Mouse (Mus musculus) CH12.LX (cell line): ENCODE results near the gene Nbea. TPM values are rescaled to one million over a fixed set of nuclear protein-coding genes. Genes with fewer than 3 reads are reported as not detected.

ENCODE experiments used
- DNase-seq: peaks from one replicate; pipeline ENCODE4 v3.0.0-alpha.2; 2013; ENCODE audit errors: extremely low read depth
- H3K27ac ChIP-seq: 2 replicates; pipeline ENCODE4 v1.5.1; 2012; ENCODE audit warnings: low read depth, mild to moderate bottlenecking, control low read depth, moderate library complexity; ENCODE audit not compliant: insufficient read depth
- H3K27me3 ChIP-seq: replicated peaks from 2 replicates; pipeline ENCODE3; 2012; ENCODE audit warnings: inconsistent platforms
- H3K36me3 ChIP-seq, 2 experiments: replicated peaks in 1 of 2; 2 replicates each; pipeline versions ENCODE3 to v1.6.1; 2012; ENCODE audit warnings: inconsistent platforms in 1 of 2, low read length in 1 of 2, mild to moderate bottlenecking in 1 of 2, mixed read lengths in 1 of 2, moderate library complexity in 1 of 2; ENCODE audit not compliant: control insufficient read depth in 1 of 2, insufficient read depth in 1 of 2
- H3K4me1 ChIP-seq, 2 experiments: 2 replicates each; pipeline ENCODE4 v1.6.1; 2012; ENCODE audit warnings: inconsistent platforms in 1 of 2, moderate library complexity in 1 of 2; ENCODE audit not compliant: insufficient read depth in 2 of 2, control insufficient read depth in 1 of 2
- H3K4me2 ChIP-seq: 2 replicates; pipeline ENCODE4 v1.6.1; 2012; ENCODE audit warnings: low read depth, mild to moderate bottlenecking, control low read depth; ENCODE audit not compliant: poor library complexity, insufficient read depth, severe bottlenecking
- H3K4me3 ChIP-seq, 3 experiments: fragments of 150-350 bp in 1 of 3; sonication (generic) in 1 of 3; replicated peaks in 1 of 3; 2 replicates each; pipeline versions ENCODE3 to v1.5.1; 2011 to 2012; ENCODE audit warnings: low read depth in 2 of 3, low read length in 2 of 3, mild to moderate bottlenecking in 2 of 3, moderate library complexity in 2 of 3, control low read depth in 1 of 3, improper control_type of control experiment in 1 of 3, inconsistent platforms in 1 of 3, mixed read lengths in 1 of 3; ENCODE audit not compliant: poor library complexity in 1 of 3
- H3K79me2 ChIP-seq: replicated peaks from 2 replicates; pipeline ENCODE4 v1.6.1; 2012; ENCODE audit warnings: mild to moderate bottlenecking, moderate library complexity; ENCODE audit not compliant: control insufficient read depth, poor library complexity, insufficient read depth, severe bottlenecking; ENCODE audit errors: extremely low read depth
- H3K9ac ChIP-seq: 2 replicates; pipeline ENCODE4 v1.6.1; 2012; ENCODE audit warnings: low read depth, mild to moderate bottlenecking, control low read depth, moderate library complexity; ENCODE audit not compliant: insufficient read depth
- H3K9me3 ChIP-seq: replicated peaks from 2 replicates; pipeline ENCODE3; 2012; ENCODE audit warnings: low read length, inconsistent platforms, mixed read lengths
- BHLHE40 ChIP-seq: IDR thresholded peaks from 2 replicates; pipeline ENCODE4 v1.6.1; 2011; ENCODE audit warnings: mild to moderate bottlenecking, low read depth, low read length, improper control_type of control experiment
- CHD2 ChIP-seq: IDR thresholded peaks from 2 replicates; pipeline ENCODE4 v1.6.1; 2011; ENCODE audit warnings: low read length, improper control_type of control experiment
- CTCF ChIP-seq, 2 experiments: IDR thresholded peaks in 1 of 2; conservative IDR thresholded peaks in 1 of 2; 2 replicates each; pipeline ENCODE4 v1.5.1; 2011 to 2012; ENCODE audit warnings: low read depth in 2 of 2, low read length in 2 of 2, improper control_type of control experiment in 1 of 2, inconsistent platforms in 1 of 2, mild to moderate bottlenecking in 1 of 2, moderate library complexity in 1 of 2
- E2F4 ChIP-seq: IDR thresholded peaks from 2 replicates; pipeline ENCODE4 v1.6.1; 2011; ENCODE audit warnings: low read depth, low read length, improper control_type of control experiment; ENCODE audit not compliant: insufficient replicate concordance
- ELF1 ChIP-seq: IDR thresholded peaks from 2 replicates; pipeline ENCODE4 v1.6.1; 2014; ENCODE audit warnings: low read depth, mild to moderate bottlenecking, inconsistent platforms, low read length, improper control_type of control experiment
- EP300 ChIP-seq: IDR thresholded peaks from 2 replicates; pipeline ENCODE4 v1.6.1; 2011; ENCODE audit warnings: low read length, improper control_type of control experiment
- ETS1 ChIP-seq: conservative IDR thresholded peaks from 2 replicates; pipeline ENCODE4 v1.6.1; 2012; ENCODE audit warnings: low read depth, mild to moderate bottlenecking, inconsistent platforms, low read length, improper control_type of control experiment, moderate library complexity
- GABPA ChIP-seq: IDR thresholded peaks from 2 replicates; pipeline ENCODE4 v1.6.1; 2012; ENCODE audit warnings: low read depth, low read length, improper control_type of control experiment, inconsistent platforms; ENCODE audit not compliant: insufficient replicate concordance
- HCFC1 ChIP-seq: IDR thresholded peaks from 2 replicates; pipeline ENCODE4 v1.6.1; 2012; ENCODE audit warnings: low read depth, mild to moderate bottlenecking, inconsistent platforms, low read length, improper control_type of control experiment
- IRF4 ChIP-seq: IDR thresholded peaks from 2 replicates; pipeline ENCODE4 v1.6.1; 2014; ENCODE audit warnings: low read depth, mild to moderate bottlenecking, inconsistent platforms, low read length, improper control_type of control experiment
- JUN ChIP-seq: IDR thresholded peaks from 2 replicates; pipeline ENCODE4 v1.6.1; 2011; ENCODE audit warnings: low read depth, mild to moderate bottlenecking, low read length, improper control_type of control experiment, moderate library complexity; ENCODE audit not compliant: insufficient read depth
- JUND ChIP-seq: conservative IDR thresholded peaks from 2 replicates; pipeline ENCODE4 v1.6.1; 2011; ENCODE audit warnings: low read depth, low read length, improper control_type of control experiment
- MAFK ChIP-seq: IDR thresholded peaks from 2 replicates; pipeline ENCODE4 v1.6.1; 2011; ENCODE audit warnings: low read length, improper control_type of control experiment; ENCODE audit not compliant: insufficient replicate concordance
- MAX ChIP-seq: IDR thresholded peaks from 2 replicates; pipeline ENCODE4 v1.6.1; 2011; ENCODE audit warnings: low read length, improper control_type of control experiment
- MAZ ChIP-seq: IDR thresholded peaks from 2 replicates; pipeline ENCODE4 v1.6.1; 2012; ENCODE audit warnings: low read depth, mild to moderate bottlenecking, inconsistent platforms, low read length, improper control_type of control experiment, moderate library complexity
- MEF2A ChIP-seq: IDR thresholded peaks from 2 replicates; pipeline ENCODE4 v1.6.1; 2014; ENCODE audit warnings: low read depth, mild to moderate bottlenecking, inconsistent platforms, low read length, improper control_type of control experiment, borderline replicate concordance
- MXI1 ChIP-seq: IDR thresholded peaks from 2 replicates; pipeline ENCODE4 v1.6.1; 2011; ENCODE audit warnings: mild to moderate bottlenecking, low read depth, low read length, improper control_type of control experiment
- MYC ChIP-seq: IDR thresholded peaks from 2 replicates; pipeline ENCODE4 v1.6.1; 2011; ENCODE audit warnings: low read depth, mild to moderate bottlenecking, improper control_type of control experiment, low read length
- NELFE ChIP-seq: IDR thresholded peaks from 2 replicates; pipeline ENCODE4 v1.6.1; 2011; ENCODE audit warnings: low read depth, low read length, improper control_type of control experiment
- PAX5 ChIP-seq: IDR thresholded peaks from 2 replicates; pipeline ENCODE4 v1.6.1; 2012; ENCODE audit warnings: low read length, inconsistent platforms, mixed read lengths
- POLR2A ChIP-seq: IDR thresholded peaks from 2 replicates; pipeline ENCODE4 v1.6.1; 2011; ENCODE audit warnings: low read depth, mild to moderate bottlenecking, improper control_type of control experiment, low read length
- POLR2AphosphoS2 ChIP-seq: IDR thresholded peaks from 2 replicates; pipeline ENCODE4 v1.6.1; 2011; ENCODE audit warnings: low read depth, low read length, improper control_type of control experiment
- RCOR1 ChIP-seq: conservative IDR thresholded peaks from 2 replicates; pipeline ENCODE4 v1.6.1; 2012; ENCODE audit warnings: low read depth, mild to moderate bottlenecking, inconsistent platforms, low read length, improper control_type of control experiment
- SIN3A ChIP-seq: IDR thresholded peaks from 2 replicates; pipeline ENCODE4 v1.6.1; 2012; ENCODE audit warnings: low read length, improper control_type of control experiment, inconsistent platforms
- SMC3 ChIP-seq: IDR thresholded peaks from 2 replicates; pipeline ENCODE4 v1.6.1; 2011; ENCODE audit warnings: low read depth, low read length, improper control_type of control experiment
- TBP ChIP-seq: conservative IDR thresholded peaks from 2 replicates; pipeline ENCODE4 v1.6.1; 2011; ENCODE audit warnings: low read depth, low read length, improper control_type of control experiment
- TCF12 ChIP-seq: IDR thresholded peaks from 2 replicates; pipeline ENCODE4 v1.6.1; 2014; ENCODE audit warnings: low read depth, mild to moderate bottlenecking, inconsistent platforms, low read length, improper control_type of control experiment
- UBTF ChIP-seq: IDR thresholded peaks from 2 replicates; pipeline ENCODE4 v1.6.1; 2012; ENCODE audit warnings: low read depth, mild to moderate bottlenecking, inconsistent platforms, low read length, improper control_type of control experiment, moderate library complexity
- ZC3H11A ChIP-seq: IDR thresholded peaks from 2 replicates; pipeline ENCODE4 v1.6.1; 2012; ENCODE audit warnings: low read depth, mild to moderate bottlenecking, inconsistent platforms, low read length, improper control_type of control experiment
- ZNF384 ChIP-seq: IDR thresholded peaks from 2 replicates; pipeline ENCODE4 v1.6.1; 2012; ENCODE audit warnings: low read depth, low read length, improper control_type of control experiment, inconsistent platforms
- dilution Hi-C: fragments of 300-500 bp; cut with MboI; formaldehyde crosslinking; loops from 2 replicates; pipeline ENCODE4 v1.14.3; 2020; ENCODE audit warnings: low sequenced_read_pairs; ENCODE audit not compliant: extremely low pct_unique_long_range_greater_than_20kb, extremely low pct_ligation_motif_present
- in situ Hi-C: fragments of 300-500 bp; cut with MboI; formaldehyde crosslinking; loops from 3 replicates; pipeline ENCODE4 v1.14.3; 2019; ENCODE audit warnings: low sequenced_read_pairs, low pct_ligation_motif_present, low pct_unique_long_range_greater_than_20kb, mixed read lengths
- polyA plus RNA-seq: library from polyadenylated mRNA; unstranded; fragments of >175 nt; gene quantifications from 2 replicates; pipeline ENCODE4 v1.2.1, GENCODE M21; 2012; ENCODE audit warnings: low read depth; ENCODE audit not compliant: insufficient read length
- total RNA-seq, 2 experiments: library from RNA; depleted of rRNA; stranded (reverse); fragments of 300-350 nt in 1 of 2; fragments of >200 nt in 1 of 2; gene quantifications; 2 replicates each; pipeline ENCODE4 v1.2.3; 2012 to 2014

Nbea gene
- total and polyA plus RNA-seq, 3 experiments: 0.04 TPM; not detected in 2

DNA sequence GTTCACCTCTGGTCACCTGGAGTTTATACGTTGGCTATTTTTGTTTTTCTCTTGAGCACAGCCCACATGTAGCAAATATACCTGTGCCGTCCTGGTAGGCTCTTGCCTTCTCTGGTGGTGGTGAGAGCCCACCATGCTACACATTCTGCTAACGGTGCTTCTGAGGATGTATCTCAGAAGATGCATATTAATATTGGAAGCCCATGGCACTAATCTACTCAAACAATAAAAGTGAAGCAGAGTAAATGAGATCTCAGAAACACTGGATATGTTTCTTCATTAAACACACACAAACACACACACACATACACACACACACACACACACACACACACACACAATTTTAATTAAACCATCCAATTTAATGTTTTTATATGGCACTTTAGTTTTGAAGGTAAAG is 469.6 kb downstream of the Nbea start:
- H3K9ac ChIP-seq: no peak overlapping the region
- H3K79me2 ChIP-seq: no peaks in the 10 kb centered on the region
- in situ Hi-C loops: no loop called here
- dilution Hi-C loops: no loop called here
- H3K27ac ChIP-seq: no peak overlapping the region
- no peaks in the 10 kb centered on the region for H3K4me1 ChIP-seq
- H3K9me3 ChIP-seq: peaks cover 63% of the 10 kb centered on the region
- no peak for DNase-seq
- TF ChIP-seq POLR2AphosphoS2: no peak
- no peak for TF ChIP-seq TBP
- no peak for TF ChIP-seq ZC3H11A
- no peak for TF ChIP-seq CTCF (conservative IDR thresholded peaks at IDR 0.05 in 1 of 2, IDR thresholded peaks at IDR 0.05 in 1 of 2; ENCODE audit: low read depth in 2 of 2, low read length in 2 of 2)
- no peak for TF ChIP-seq MYC
- no peak for TF ChIP-seq POLR2A
- no peak for TF ChIP-seq RCOR1
- no peak for TF ChIP-seq MAFK
- TF ChIP-seq JUN: no peak
- TF ChIP-seq EP300: no peak
- TF ChIP-seq MXI1: no peak
- TF ChIP-seq ETS1: no peak
- TF ChIP-seq MAX: no peak
- no peak for TF ChIP-seq CHD2
- no peak for TF ChIP-seq ZNF384
- no peak for TF ChIP-seq NELFE
- no peak for TF ChIP-seq PAX5
- no peak for TF ChIP-seq BHLHE40
- TF ChIP-seq SIN3A: no peak
- TF ChIP-seq MEF2A: no peak
- no peak overlapping the region for H3K4me3 ChIP-seq
- H3K36me3 ChIP-seq: no peaks in the 10 kb centered on the region
- no peaks in the 10 kb centered on the region for H3K27me3 ChIP-seq
- no peak overlapping the region for H3K4me2 ChIP-seq

DNA sequence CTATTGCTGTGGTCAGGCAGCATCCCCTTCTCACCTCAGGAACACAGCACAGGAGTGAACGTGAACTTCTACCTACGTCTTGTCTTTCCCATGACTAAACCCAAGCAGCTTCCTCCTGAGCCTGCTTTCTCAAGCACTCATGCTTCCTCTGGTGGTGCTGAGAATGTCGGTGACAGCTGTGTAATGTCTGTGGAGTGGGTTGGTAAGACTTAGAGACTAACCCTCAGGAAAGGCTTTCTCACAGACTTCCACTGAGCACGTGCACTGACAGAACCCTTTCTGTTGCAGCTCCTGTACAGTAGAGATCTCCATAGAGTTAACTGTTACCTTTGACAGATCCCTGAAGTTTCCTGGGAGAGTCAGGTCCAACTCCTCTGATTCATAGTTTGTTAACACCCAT is 473.2 kb downstream of the Nbea start:
- Histone ChIP-seq H3K27ac (no peak overlapping the region), H3K36me3 (no peaks in the 10 kb centered on the region), H3K79me2 (no peaks in the 10 kb centered on the region)
- TF ChIP-seq ZNF384 (no peak), IRF4 (no peak), PAX5 (no peak), E2F4 (no peak), ELF1 (no peak), ETS1 (no peak), NELFE (no peak), MAZ (no peak), TCF12 (no peak), JUND (no peak), UBTF (no peak), SIN3A (no peak), EP300 (no peak), MEF2A (no peak), MYC (no peak), BHLHE40 (no peak), HCFC1 (no peak), GABPA (no peak), SMC3 (no peak), RCOR1 (no peak)
- TF ChIP-seq, all 38 proteins: peak for 0
- in situ Hi-C loops: no loop called here
- Histone ChIP-seq H3K9ac (no peak overlapping the region), H3K9me3 (peaks cover 62% of the 10 kb centered on the region), H3K27me3 (no peaks in the 10 kb centered on the region), H3K4me1 (no peaks in the 10 kb centered on the region), H3K4me2 (no peak overlapping the region), H3K4me3 (no peak overlapping the region)
- no peak for DNase-seq
- dilution Hi-C loops: no loop called here
